Mouse (Mus musculus): ENCODE results near the gene Zfp534. TPM values are rescaled to one million over a fixed set of nuclear protein-coding genes. Genes with fewer than 3 reads are reported as not detected.
"Not testable (repeated sequence)": the region's sequence is repeated elsewhere in the genome, so short reads cannot be mapped to it uniquely, and the experiment has no call there.

Zfp534 gene
- total RNA-seq (2014; rRNA removed; ENCODE audit: low replicate concordance) (not detected in 2 replicates), polyA plus RNA-seq (2015; fragmentation: Nextera tagmentation; extraction: Ambion mirVana) (not detected in 2 replicates)

DNA sequence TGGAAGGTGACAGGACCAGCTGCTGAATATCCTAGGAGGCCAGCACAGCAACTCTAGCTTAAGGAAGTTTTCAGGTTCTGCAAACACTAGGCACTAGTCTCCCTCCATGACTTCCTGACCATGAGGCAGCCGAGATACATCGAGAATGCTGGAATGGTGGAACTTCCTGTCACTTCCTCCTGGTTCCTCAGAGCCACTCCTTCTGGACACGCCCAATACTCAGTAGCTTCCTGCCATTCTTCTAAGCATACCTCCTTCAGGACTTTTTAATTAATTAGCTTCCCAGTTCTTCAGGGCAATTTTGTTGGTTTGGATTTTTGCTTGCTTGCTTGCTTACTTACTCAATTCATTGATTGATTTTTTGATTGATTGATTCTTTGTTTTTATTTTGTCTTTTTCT lies at the start of gene Zfp534:
Gene Zfp534 (minus strand): TSS at position 101 of the 400 bp plus-strand sequence.
- not testable (repeated sequence) for H3K27me3 ChIP-seq (ENCODE audit: control insufficient read depth, insufficient read depth, low read length); H3K36me3 ChIP-seq (replicated peaks; ENCODE audit: control insufficient read depth, insufficient read depth, low read length); H3K27ac ChIP-seq (ENCODE audit: low read depth); ATAC-seq (ENCODE audit: insufficient read depth, low read depth); DNase-seq (ENCODE audit: low spot score); H3K4me1 ChIP-seq (ENCODE audit: control insufficient read depth, insufficient read depth); H3K4me2 ChIP-seq (ENCODE audit: low read depth, low read length); H3K9me3 ChIP-seq (replicated peaks; ENCODE audit: control insufficient read depth, low read length); H3K9ac ChIP-seq (replicated peaks; ENCODE audit: low read depth, low read length); H3K4me3 ChIP-seq (ENCODE audit: low read depth, low read length)
- WGBS, result 50% methylated on average over 1 of the region's 3 CpGs

DNA sequence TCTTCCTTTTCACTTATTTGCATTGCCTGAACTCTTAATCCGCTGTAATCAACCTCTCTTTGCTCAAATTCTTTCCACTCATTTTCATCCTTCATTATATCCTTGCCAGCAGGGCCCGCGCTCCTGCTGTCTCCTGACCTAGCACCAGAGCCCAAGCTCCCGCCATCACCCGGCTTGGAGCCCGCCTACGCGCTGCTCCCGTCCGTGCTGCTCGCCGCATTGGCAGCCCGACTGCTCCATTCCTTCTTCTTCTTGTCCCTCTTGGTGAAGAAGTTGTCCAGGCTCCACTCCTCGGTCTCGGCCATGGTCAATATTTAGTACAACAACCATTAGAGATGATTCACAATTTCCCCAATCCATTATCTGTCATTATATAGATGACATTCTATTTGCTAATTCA lies 43.9 kb upstream of the Zfp534 start:
- not testable (repeated sequence) for H3K9me3 ChIP-seq (replicated peaks; ENCODE audit: control insufficient read depth, low read length); H3K4me3 ChIP-seq (ENCODE audit: low read depth, low read length); H3K4me2 ChIP-seq (ENCODE audit: low read depth, low read length); DNase-seq (ENCODE audit: low spot score); ATAC-seq (ENCODE audit: insufficient read depth, low read depth); H3K27ac ChIP-seq (ENCODE audit: low read depth); H3K36me3 ChIP-seq (replicated peaks; ENCODE audit: control insufficient read depth, insufficient read depth, low read length); H3K4me1 ChIP-seq (ENCODE audit: control insufficient read depth, insufficient read depth); H3K27me3 ChIP-seq (ENCODE audit: control insufficient read depth, insufficient read depth, low read length); H3K9ac ChIP-seq (replicated peaks; ENCODE audit: low read depth, low read length)
- WGBS, result 87% methylated on average over 14 of the region's 15 CpGs

DNA sequence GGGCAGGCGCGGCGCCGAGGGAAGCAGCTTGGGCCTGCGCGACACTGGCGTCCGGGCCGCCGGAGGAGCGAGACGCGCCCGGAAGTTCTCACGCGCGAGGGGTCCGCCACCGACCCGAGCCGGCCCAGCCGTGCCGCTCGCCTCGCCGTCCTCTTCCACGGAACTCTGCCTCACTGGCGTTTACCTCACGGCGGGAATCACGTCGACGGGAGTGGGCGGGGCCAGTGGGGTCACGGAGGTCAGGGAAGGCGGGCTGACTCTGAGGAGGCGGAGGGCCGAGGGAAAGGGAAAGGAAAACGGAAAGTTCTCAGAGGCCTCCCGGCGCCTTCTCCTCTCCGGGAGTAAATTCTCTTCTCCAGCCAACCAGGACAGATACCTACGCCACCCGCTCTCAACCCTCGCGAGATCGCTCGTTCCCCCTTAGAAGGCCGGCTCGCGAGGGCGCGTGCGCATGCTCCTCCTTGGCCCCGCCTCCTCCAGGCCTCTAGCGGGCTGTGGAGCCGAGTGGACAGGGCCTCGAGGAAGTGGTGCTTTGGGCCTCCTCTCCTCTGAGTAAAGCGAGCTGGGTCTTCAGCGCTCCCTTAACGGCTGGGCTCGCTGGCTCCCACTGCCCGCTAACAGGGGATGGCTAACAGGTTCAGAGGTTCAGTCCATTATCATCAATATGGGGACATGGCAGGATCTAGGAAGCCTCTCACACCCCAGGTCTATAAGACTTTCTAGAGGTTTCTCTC lies 36.5 kb upstream of the Zfp534 start:
- not testable (repeated sequence) for ATAC-seq (ENCODE audit: insufficient read depth, low read depth); H3K9ac ChIP-seq (replicated peaks; ENCODE audit: low read depth, low read length)

GRCm38 (mm10) chr4:147655245-147655644 lies 47.1 kb downstream of the Zfp534 start:
- not testable (repeated sequence) for H3K4me1 ChIP-seq (ENCODE audit: control insufficient read depth, insufficient read depth); H3K9ac ChIP-seq (replicated peaks; ENCODE audit: low read depth, low read length); H3K4me2 ChIP-seq (ENCODE audit: low read depth, low read length); H3K4me3 ChIP-seq (ENCODE audit: low read depth, low read length); DNase-seq (ENCODE audit: low spot score); H3K9me3 ChIP-seq (replicated peaks; ENCODE audit: control insufficient read depth, low read length); H3K27ac ChIP-seq (ENCODE audit: low read depth); H3K27me3 ChIP-seq (ENCODE audit: control insufficient read depth, insufficient read depth, low read length); H3K36me3 ChIP-seq (replicated peaks; ENCODE audit: control insufficient read depth, insufficient read depth, low read length); ATAC-seq (ENCODE audit: insufficient read depth, low read depth)
- 71% methylated on average over 4 of the region's 5 CpGs for WGBS

More for the DNA sequence above, 36.5 kb upstream of the Zfp534 start:
- not testable (repeated sequence) for H3K27me3 ChIP-seq (ENCODE audit: control insufficient read depth, insufficient read depth, low read length); DNase-seq (ENCODE audit: low spot score); H3K4me1 ChIP-seq (ENCODE audit: control insufficient read depth, insufficient read depth); H3K36me3 ChIP-seq (replicated peaks; ENCODE audit: control insufficient read depth, insufficient read depth, low read length); H3K27ac ChIP-seq (ENCODE audit: low read depth); H3K9me3 ChIP-seq (replicated peaks; ENCODE audit: control insufficient read depth, low read length)
- peak overlapping the region; percentile 46 for H3K4me3 ChIP-seq (ENCODE audit: low read depth, low read length)
- peak overlapping the region; percentile 43 for H3K4me2 ChIP-seq (ENCODE audit: low read depth, low read length)
- WGBS, result 27% methylated on average over 55 of the region's 63 CpGs

DNA sequence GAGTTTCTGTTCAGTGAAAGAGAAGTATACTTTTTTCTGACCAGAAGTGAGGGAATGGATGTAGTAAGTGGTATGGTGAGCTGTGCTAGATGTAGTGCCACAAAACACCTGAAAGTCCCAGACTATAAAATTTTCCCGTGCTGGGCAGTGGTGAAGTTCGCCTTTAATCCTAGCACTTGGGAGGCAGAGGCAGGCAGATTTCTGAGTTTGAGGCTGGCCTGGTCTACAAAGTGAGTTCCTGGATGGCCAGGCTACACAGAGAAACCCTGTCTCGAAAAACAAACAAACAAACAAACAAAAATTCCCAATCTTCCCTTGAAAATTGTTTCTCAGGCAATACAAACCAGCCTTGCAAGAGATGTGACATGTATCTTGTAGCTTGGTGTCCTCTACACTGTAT lies 54.9 kb downstream of the Zfp534 start:
- not testable (repeated sequence) for H3K27me3 ChIP-seq (ENCODE audit: control insufficient read depth, insufficient read depth, low read length); DNase-seq (ENCODE audit: low spot score); H3K9me3 ChIP-seq (replicated peaks; ENCODE audit: control insufficient read depth, low read length); H3K27ac ChIP-seq (ENCODE audit: low read depth); H3K36me3 ChIP-seq (replicated peaks; ENCODE audit: control insufficient read depth, insufficient read depth, low read length); ATAC-seq (ENCODE audit: insufficient read depth, low read depth); H3K4me2 ChIP-seq (ENCODE audit: low read depth, low read length); H3K9ac ChIP-seq (replicated peaks; ENCODE audit: low read depth, low read length); H3K4me3 ChIP-seq (ENCODE audit: low read depth, low read length); H3K4me1 ChIP-seq (ENCODE audit: control insufficient read depth, insufficient read depth)
- no CpG with 5 or more reads among the region's 3 CpGs for WGBS

GRCm38 (mm10) chr4:147642413-147642812 lies 59.9 kb downstream of the Zfp534 start, which contains the start of gene Zfp979:
Zfp979 (minus strand) TSS chr4:147642513.
- not testable (repeated sequence) for H3K9ac ChIP-seq (replicated peaks; ENCODE audit: low read depth, low read length); ATAC-seq (ENCODE audit: insufficient read depth, low read depth); H3K27ac ChIP-seq (ENCODE audit: low read depth)

DNA sequence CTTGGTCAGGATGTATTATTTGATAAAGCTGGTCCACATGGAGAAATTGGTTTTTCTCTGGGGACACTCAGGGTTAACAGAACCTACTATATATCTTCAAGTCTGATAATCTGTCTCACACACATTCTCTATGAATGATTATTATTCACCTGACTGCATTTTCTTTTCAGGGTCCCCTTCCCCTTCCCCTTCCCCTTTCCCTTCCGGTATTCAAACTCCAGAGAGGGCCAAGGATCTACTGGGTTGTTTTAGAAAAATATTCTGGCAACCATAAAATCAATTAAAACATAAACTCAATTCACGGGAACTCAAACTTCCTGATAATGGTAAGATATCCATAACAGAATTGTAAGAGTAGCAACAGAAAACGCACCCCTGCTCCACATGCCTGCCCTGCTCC lies 60.4 kb downstream of the Zfp534 start:
- H3K4me2 ChIP-seq (ENCODE audit: low read depth, low read length); H3K9ac ChIP-seq (replicated peaks; ENCODE audit: low read depth, low read length); H3K27me3 ChIP-seq (ENCODE audit: control insufficient read depth, insufficient read depth, low read length); ATAC-seq (ENCODE audit: insufficient read depth, low read depth); DNase-seq (ENCODE audit: low spot score); H3K9me3 ChIP-seq (replicated peaks; ENCODE audit: control insufficient read depth, low read length); H3K36me3 ChIP-seq (replicated peaks; ENCODE audit: control insufficient read depth, insufficient read depth, low read length); H3K4me3 ChIP-seq (ENCODE audit: low read depth, low read length); H3K27ac ChIP-seq (ENCODE audit: low read depth); H3K4me1 ChIP-seq (ENCODE audit: control insufficient read depth, insufficient read depth): not testable (repeated sequence)
- 33% methylated on average over 2 of the region's 3 CpGs for WGBS

More at GRCm38 (mm10) chr4:147642413-147642812, 59.9 kb downstream of the Zfp534 start, which contains the start of gene Zfp979:
- not testable (repeated sequence) for H3K36me3 ChIP-seq (replicated peaks; ENCODE audit: control insufficient read depth, insufficient read depth, low read length); DNase-seq (ENCODE audit: low spot score); H3K4me3 ChIP-seq (ENCODE audit: low read depth, low read length); H3K9me3 ChIP-seq (replicated peaks; ENCODE audit: control insufficient read depth, low read length); H3K4me1 ChIP-seq (ENCODE audit: control insufficient read depth, insufficient read depth); H3K27me3 ChIP-seq (ENCODE audit: control insufficient read depth, insufficient read depth, low read length); H3K4me2 ChIP-seq (ENCODE audit: low read depth, low read length)
- no CpG with 5 or more reads among the region's 6 CpGs for WGBS

GRCm38 (mm10) chr4:147633818-147634262 lies 68.5 kb downstream of the Zfp534 start:
- H3K4me3 ChIP-seq (ENCODE audit: low read depth, low read length); H3K4me1 ChIP-seq (ENCODE audit: control insufficient read depth, insufficient read depth); DNase-seq (ENCODE audit: low spot score); H3K4me2 ChIP-seq (ENCODE audit: low read depth, low read length); H3K27me3 ChIP-seq (ENCODE audit: control insufficient read depth, insufficient read depth, low read length); H3K27ac ChIP-seq (ENCODE audit: low read depth); H3K9me3 ChIP-seq (replicated peaks; ENCODE audit: control insufficient read depth, low read length); H3K36me3 ChIP-seq (replicated peaks; ENCODE audit: control insufficient read depth, insufficient read depth, low read length); H3K9ac ChIP-seq (replicated peaks; ENCODE audit: low read depth, low read length): not testable (repeated sequence)
- WGBS, result no CpG with 5 or more reads among the region's 2 CpGs
- peak; percentile 30; the same call in 1 of the 2 replicates for ATAC-seq (ENCODE audit: insufficient read depth, low read depth)
